Mouse (Mus musculus) neural tube, embryonic 14.5 days (tissue): ENCODE measurements around the gene Srsf7. TPM values are rescaled to one million over a fixed set of nuclear protein-coding genes. Genes with fewer than 3 reads are reported as not detected.
A peak's percentile ranks its signal among the peaks of the same experiment; 100 is the strongest.

ENCODE experiments used
- ATAC-seq: fragments of 200-750 bp; cut with Nextera tagmentation; 2 replicates; pipeline ENCODE4 v1.8.0; 2017; ENCODE audit warnings: low read depth, mild to moderate bottlenecking, moderate TSS enrichment, moderate library complexity
- H3K27ac ChIP-seq: fragments of 300-500 bp; sonication (generic); 2 replicates; pipeline ENCODE4 v1.5.1; 2014; ENCODE audit warnings: low read depth, mild to moderate bottlenecking, control low read depth, low read length, moderate library complexity, mixed read lengths
- H3K27me3 ChIP-seq: fragments of 300-500 bp; sonication (generic); 2 replicates; pipeline ENCODE4 v1.6.1; 2014; ENCODE audit warnings: low read length; ENCODE audit not compliant: control insufficient read depth, insufficient read depth
- H3K36me3 ChIP-seq: fragments of 300-500 bp; sonication (generic); 2 replicates; pipeline ENCODE4 v1.6.1; 2014; ENCODE audit warnings: low read length, mixed read lengths; ENCODE audit not compliant: control insufficient read depth, insufficient read depth
- H3K4me1 ChIP-seq: fragments of 300-500 bp; sonication (generic); 2 replicates; pipeline ENCODE4 v1.6.1; 2014; ENCODE audit warnings: low read length; ENCODE audit not compliant: control insufficient read depth, insufficient read depth
- H3K4me2 ChIP-seq: fragments of 300-500 bp; sonication (generic); 2 replicates; pipeline ENCODE4 v1.6.1; 2014; ENCODE audit warnings: mild to moderate bottlenecking, low read depth, low read length, control low read depth
- H3K4me3 ChIP-seq: fragments of 300-500 bp; sonication (generic); 2 replicates; pipeline ENCODE4 v1.5.1; 2014; ENCODE audit warnings: low read depth, low read length, control low read depth, mixed read lengths
- H3K9ac ChIP-seq: fragments of 300-500 bp; sonication (generic); replicated peaks from 2 replicates; pipeline ENCODE4 v1.6.1; 2014; ENCODE audit warnings: low read depth, mild to moderate bottlenecking, control low read depth, low read length, mixed read lengths
- H3K9me3 ChIP-seq: fragments of 300-500 bp; sonication (generic); 2 replicates; pipeline ENCODE4 v1.6.1; 2016; ENCODE audit warnings: low read length; ENCODE audit not compliant: control insufficient read depth
- WGBS: fragments of 180-500 bp; shearing (Covaris S2); extraction: QIAGEN DNeasy Blood & Tissue Kit; methylation state at CpG from one replicate; pipeline ENCODE4 v1.1.7; 2014; 5-methylcytosine and 5-hydroxymethylcytosine counted together
- polyA plus RNA-seq: library from polyadenylated mRNA; unstranded; fragments of >200 nt; fragmentation: Nextera tagmentation; extraction: Ambion mirVana; gene quantifications from 2 replicates; pipeline ENCODE4 v1.2.1, GENCODE M21; 2014

The Srsf7 gene
- polyA plus RNA-seq, 1 experiment from 2014 or later = 400 TPM

DNA sequence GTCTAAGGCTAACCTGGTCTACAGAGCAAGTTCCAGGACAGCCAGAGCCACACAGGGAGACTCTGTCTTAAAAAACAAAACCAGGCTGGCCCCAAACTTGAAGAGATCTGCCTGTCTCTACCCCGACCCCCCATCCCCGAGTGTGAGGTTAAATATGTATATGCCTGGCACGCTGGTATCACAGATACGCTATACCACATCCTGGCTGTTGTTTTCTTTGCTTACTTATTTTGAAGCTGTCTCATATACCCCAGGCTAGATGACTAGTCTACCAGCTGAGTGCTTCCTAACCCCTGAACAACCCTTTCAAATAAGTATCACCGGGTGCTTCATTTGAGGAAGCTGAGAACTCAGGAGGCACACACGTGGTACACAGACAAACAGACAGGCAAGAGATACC, 37.3 kb downstream of the Srsf7 start:
- Histone ChIP-seq H3K4me3 (no peak overlapping the region), H3K9me3 (no peaks in the 10 kb centered on the region), H3K9ac (no peak overlapping the region), H3K4me1 (peaks cover 11% of the 10 kb centered on the region; the same call in 1 of the 2 replicates), H3K36me3 (no peaks in the 10 kb centered on the region), H3K4me2 (no peak overlapping the region), H3K27me3 (no peaks in the 10 kb centered on the region), H3K27ac (no peak overlapping the region)
- ATAC-seq = no peak
- WGBS = 93% methylated on average over 6 of the region's 6 CpGs

DNA sequence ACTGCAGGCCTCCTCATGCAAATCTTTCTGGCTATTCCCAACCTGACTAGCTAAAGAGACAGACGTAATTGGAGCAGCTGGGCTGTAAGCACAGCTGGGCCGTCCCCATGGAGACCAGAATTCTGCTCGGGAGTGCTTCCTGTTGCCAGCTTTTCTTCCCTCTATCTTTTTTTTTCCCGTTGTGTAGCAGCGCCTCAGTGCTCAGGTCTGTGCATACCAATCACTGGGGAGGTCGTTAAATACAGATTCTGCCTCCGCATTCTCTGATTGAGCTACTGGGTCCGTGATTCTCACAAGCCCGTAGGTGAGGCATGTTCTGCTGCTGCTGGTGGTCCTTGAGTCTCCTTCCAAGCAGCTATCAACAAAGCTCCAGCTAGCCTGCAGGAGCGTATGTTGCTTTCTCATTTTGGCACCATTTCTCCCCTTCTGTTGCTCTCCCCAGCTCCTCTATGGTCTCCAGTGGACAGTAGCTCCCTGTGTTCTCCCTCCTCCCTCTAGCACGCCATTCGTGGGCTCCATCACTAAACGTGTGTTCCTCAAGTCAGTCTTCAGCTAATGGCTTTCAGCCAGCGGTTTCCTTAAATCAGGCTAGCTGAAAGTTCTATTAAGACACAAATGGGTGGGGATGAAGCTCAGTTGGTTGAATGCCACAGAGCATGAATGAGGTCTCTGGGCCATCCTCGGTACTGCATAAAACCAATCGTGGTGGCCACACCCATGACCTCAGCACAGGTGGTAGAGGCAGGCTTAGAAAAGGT, 38.5 kb downstream of the Srsf7 start:
- Histone ChIP-seq H3K4me1 (peaks cover 11% of the 10 kb centered on the region; the same call in 1 of the 2 replicates), H3K27ac (peak overlapping the region; percentile 69), H3K4me2 (peak overlapping the region; percentile 38; the same call in 1 of the 2 replicates), H3K9ac (no peak overlapping the region; the same call in 1 of the 2 replicates), H3K36me3 (no peaks in the 10 kb centered on the region), H3K9me3 (no peaks in the 10 kb centered on the region), H3K4me3 (no peak overlapping the region), H3K27me3 (no peaks in the 10 kb centered on the region)
- 17% methylated on average over 16 of the region's 16 CpGs for WGBS
- ATAC-seq = peak; percentile 87

DNA sequence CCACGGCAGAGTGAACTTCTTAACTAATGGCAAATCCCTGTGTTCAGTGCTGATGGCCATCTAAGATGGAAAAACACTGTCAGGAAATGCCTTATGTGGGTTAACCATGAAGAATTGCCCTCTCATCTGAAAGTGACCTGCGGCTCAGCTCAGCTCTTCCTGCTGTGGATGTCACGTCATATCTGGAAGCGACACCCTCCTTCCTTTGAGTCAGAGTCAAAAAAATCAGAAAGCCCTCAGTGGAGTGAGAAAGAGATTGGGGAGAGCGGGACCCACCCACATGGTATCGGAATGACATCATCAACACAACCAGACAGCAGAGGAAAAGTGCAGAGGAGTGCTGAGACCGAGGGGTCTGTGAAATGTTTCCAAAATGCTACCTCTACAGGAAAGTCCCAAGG, 39.3 kb downstream of the Srsf7 start:
- Histone ChIP-seq H3K4me1 (peaks cover 11% of the 10 kb centered on the region; the same call in 1 of the 2 replicates), H3K9me3 (no peaks in the 10 kb centered on the region), H3K4me3 (no peak overlapping the region), H3K4me2 (peak overlapping the region; percentile 38; the same call in 1 of the 2 replicates), H3K27ac (peak overlapping the region; percentile 69; the same call in 1 of the 2 replicates), H3K36me3 (no peaks in the 10 kb centered on the region), H3K27me3 (no peaks in the 10 kb centered on the region), H3K9ac (no peak overlapping the region)
- whole genome bisulfite sequencing = 62% methylated on average over 7 of the region's 7 CpGs
- ATAC-seq = peak; percentile 36; the same call in 1 of the 2 replicates

- 57% methylated on average over 4 of the region's 4 CpGs for WGBS
- no peak overlapping the region for H3K9ac ChIP-seq
- no peaks in the 10 kb centered on the region for H3K27me3 ChIP-seq
- peaks cover 11% of the 10 kb centered on the region; the same call in 1 of the 2 replicates for H3K4me1 ChIP-seq
- H3K4me2 ChIP-seq = no peak overlapping the region
- H3K4me3 ChIP-seq = no peak overlapping the region
- ATAC-seq = no peak
- H3K27ac ChIP-seq = peak overlapping the region; percentile 69; the same call in 1 of the 2 replicates
- H3K9me3 ChIP-seq = no peaks in the 10 kb centered on the region
- no peaks in the 10 kb centered on the region for H3K36me3 ChIP-seq
These were observed 39.7 kb downstream of the Srsf7 start for GRCm38 (mm10) chr17:80167436-80167835.

DNA sequence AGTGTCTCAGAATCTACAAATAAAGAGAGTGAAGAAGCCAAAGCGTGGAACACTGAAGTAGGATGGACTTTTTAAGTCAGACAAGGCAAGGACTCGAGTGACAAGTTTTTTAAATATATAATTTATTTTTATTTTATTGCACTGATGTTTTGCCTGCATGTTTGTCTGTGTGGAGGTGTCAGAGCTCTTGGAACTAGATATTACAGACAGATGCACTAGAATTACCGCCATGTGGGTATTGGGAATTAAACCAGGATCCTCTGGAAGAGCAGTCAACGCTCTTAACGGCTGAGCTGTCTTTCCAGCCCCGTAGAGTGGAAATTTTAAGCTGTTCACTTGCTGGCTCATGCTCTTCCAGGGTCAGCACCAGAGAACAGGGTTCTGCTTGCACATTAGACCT, 40.8 kb downstream of the Srsf7 start:
- Histone ChIP-seq H3K4me2 (no peak overlapping the region), H3K9ac (no peak overlapping the region), H3K27me3 (no peaks in the 10 kb centered on the region), H3K36me3 (no peaks in the 10 kb centered on the region), H3K4me1 (peaks cover 11% of the 10 kb centered on the region; the same call in 1 of the 2 replicates), H3K9me3 (no peaks in the 10 kb centered on the region), H3K27ac (no peak overlapping the region), H3K4me3 (no peak overlapping the region)
- WGBS = 81% methylated on average over 6 of the region's 6 CpGs
- no peak for ATAC-seq

DNA sequence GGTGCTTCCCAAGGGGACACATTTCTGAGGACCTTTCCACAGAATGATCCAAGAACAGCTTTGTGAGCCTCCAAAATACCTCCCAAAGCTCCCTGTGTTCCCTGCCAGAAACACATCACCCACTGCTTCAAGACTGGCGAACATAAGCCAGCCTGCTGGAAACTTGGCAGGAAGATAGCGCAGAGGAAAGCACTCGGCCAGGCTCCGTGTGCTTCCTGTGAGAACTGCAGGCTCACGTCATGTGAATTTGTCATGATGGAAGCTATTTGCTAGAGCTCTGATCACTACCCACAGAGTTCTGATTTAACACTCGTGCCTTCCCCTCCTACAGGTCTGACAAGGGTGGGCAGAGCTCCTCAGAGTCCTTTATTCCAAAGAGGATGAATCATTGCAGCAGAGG, 41.4 kb downstream of the Srsf7 start:
- no peak overlapping the region for H3K4me2 ChIP-seq
- H3K4me3 ChIP-seq = no peak overlapping the region
- 78% methylated on average over 6 of the region's 6 CpGs for WGBS
- no peaks in the 10 kb centered on the region for H3K36me3 ChIP-seq
- H3K9me3 ChIP-seq = no peaks in the 10 kb centered on the region
- peaks cover 11% of the 10 kb centered on the region; the same call in 1 of the 2 replicates for H3K4me1 ChIP-seq
- H3K9ac ChIP-seq = no peak overlapping the region
- no peak overlapping the region for H3K27ac ChIP-seq
- ATAC-seq = no peak
- no peaks in the 10 kb centered on the region for H3K27me3 ChIP-seq

- H3K27me3 ChIP-seq = no peaks in the 10 kb centered on the region
- no peak for ATAC-seq
- no peak overlapping the region for H3K27ac ChIP-seq
- H3K36me3 ChIP-seq = no peaks in the 10 kb centered on the region
- WGBS = 89% methylated on average over 8 of the region's 8 CpGs
- no peak overlapping the region for H3K9ac ChIP-seq
- H3K4me3 ChIP-seq = no peak overlapping the region
- H3K4me1 ChIP-seq = peaks cover 11% of the 10 kb centered on the region; the same call in 1 of the 2 replicates
- H3K4me2 ChIP-seq = no peak overlapping the region
- no peaks in the 10 kb centered on the region for H3K9me3 ChIP-seq
These were observed 43.1 kb downstream of the Srsf7 start for GRCm38 (mm10) chr17:80163991-80164390.

DNA sequence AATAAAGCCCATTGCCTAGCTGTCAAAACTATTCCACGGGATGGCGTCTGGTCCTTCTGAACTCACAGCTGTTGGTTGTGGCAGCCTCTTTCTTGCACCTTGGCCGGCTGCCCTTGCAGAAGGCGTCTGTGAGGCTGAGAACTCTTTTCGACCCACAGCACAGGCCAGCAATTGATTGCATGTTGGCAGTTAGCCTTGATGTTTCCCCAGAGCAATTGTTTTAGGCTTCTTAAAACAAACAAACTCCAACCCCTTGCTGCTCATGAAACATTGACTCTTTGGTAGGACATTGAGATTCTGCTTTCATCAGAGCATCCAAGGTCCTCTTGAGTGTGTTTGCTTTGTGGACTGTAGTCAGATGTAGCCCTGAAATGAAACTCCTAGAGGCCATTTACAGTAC, 46.7 kb downstream of the Srsf7 start:
- Histone ChIP-seq H3K36me3 (no peaks in the 10 kb centered on the region), H3K4me1 (no peaks in the 10 kb centered on the region), H3K4me2 (no peak overlapping the region), H3K27me3 (no peaks in the 10 kb centered on the region), H3K9me3 (no peaks in the 10 kb centered on the region), H3K4me3 (no peak overlapping the region), H3K27ac (no peak overlapping the region), H3K9ac (no peak overlapping the region)
- WGBS = 36% methylated on average over 5 of the region's 5 CpGs
- peak; percentile 67; the same call in 1 of the 2 replicates for ATAC-seq

DNA sequence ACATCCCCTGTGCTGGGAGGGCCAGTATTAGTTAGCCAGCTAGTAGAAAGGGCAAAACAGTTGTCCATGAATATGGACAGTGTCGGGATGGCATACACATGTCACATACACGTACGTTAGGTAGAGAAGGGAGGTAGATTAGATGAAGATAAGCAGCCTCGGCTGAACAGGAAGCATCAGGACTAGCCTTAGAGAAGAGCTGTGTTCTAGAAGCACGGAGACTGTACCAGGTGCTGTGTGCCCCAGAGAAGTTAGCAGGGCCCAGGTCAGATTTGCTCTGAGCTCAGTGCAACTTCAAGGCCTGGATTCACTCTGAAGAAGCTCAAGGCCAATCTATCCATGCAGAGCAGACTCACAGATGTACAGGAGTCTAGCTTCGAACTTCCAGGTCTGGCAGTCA, 49.6 kb downstream of the Srsf7 start:
- H3K4me2 ChIP-seq = no peak overlapping the region
- no peaks in the 10 kb centered on the region for H3K36me3 ChIP-seq
- no peak overlapping the region for H3K4me3 ChIP-seq
- no peak overlapping the region for H3K27ac ChIP-seq
- 97% methylated on average over 6 of the region's 6 CpGs for WGBS
- H3K9me3 ChIP-seq = no peaks in the 10 kb centered on the region
- no peaks in the 10 kb centered on the region for H3K27me3 ChIP-seq
- no peaks in the 10 kb centered on the region for H3K4me1 ChIP-seq
- ATAC-seq = no peak
- no peak overlapping the region for H3K9ac ChIP-seq
